Mouse (Mus musculus) heart, adult 18-20 months (tissue): ENCODE measurements around the gene Maip1. TPM values are rescaled to one million over a fixed set of nuclear protein-coding genes. Genes with fewer than 3 reads are reported as not detected.

Source experiments
- DNase-seq, 2 experiments: peaks; one replicate each; pipeline ENCODE4 v3.0.0; 2021 to 2022; ENCODE audit warnings: mixed read lengths in 1 of 2
- total RNA-seq, 2 experiments: library from RNA; stranded (reverse); gene quantifications; 2 replicates each; pipeline ENCODE4 v1.2.3; 2021

Gene Maip1
- total RNA-seq, 2 experiments from 2014 or later: 10.3 to 11.3 TPM

GRCm38 (mm10) chr1:57428368-57429308 lies 22.5 kb downstream of the Maip1 start:
- peak; percentile 86 to 98 for DNase-seq

GRCm38 (mm10) chr1:57429786-57430483 lies 23.8 kb downstream of the Maip1 start:
- DNase-seq: peak; percentile 53 to 66

GRCm38 (mm10) chr1:57433141-57433540 lies 27.0 kb downstream of the Maip1 start:
- DNase-seq: peak in 1 of 2 experiments; percentile 43

GRCm38 (mm10) chr1:57436408-57436807 lies 30.3 kb downstream of the Maip1 start:
- DNase-seq: peak; percentile 76 to 82

DNA sequence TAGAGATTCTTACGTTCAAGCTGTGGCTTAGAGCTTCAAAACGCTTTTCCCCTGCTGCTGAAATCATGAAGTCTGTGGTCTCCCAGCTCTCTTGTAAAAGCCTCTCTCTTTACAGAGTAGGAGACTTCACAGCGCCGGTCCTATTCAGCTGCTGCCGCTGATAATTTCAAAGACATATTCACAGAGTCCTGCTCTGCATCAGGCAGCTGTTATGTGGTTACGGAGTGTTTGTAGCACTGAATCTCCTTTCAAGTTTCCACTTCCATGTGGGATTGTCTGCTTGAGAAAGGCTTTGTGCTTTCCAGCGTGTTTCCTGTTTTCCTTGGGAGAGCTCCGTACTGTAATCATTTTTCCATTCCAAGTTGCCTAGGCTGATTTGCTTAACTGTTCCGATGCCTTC lies 30.8 kb downstream of the Maip1 start:
- peak; percentile 52 to 68 for DNase-seq

- peak in 1 of 2 experiments; percentile 35 for DNase-seq
Measured at GRCm38 (mm10) chr1:57439026-57439425, 32.9 kb downstream of the Maip1 start.

DNA sequence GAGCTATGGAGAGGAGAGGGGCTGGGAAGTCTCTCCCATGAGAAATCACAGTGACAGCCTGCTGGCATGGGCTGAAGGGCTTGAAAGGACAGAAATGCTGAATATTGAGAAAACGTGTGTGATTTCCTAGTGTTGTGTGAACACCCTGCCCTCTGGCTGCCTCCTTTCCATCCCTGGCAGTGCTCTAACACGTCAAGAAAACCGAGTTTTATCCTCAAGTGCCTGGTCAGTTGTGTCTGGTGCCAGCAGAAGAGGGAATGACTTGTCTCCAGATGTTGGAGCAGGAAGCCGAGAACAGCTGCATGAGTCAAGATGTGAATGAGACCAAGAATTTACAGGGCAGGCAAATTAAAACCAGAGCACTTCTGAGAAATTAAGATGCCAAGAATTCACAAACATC lies 34.6 kb downstream of the Maip1 start:
- peak; percentile 31 to 54 for DNase-seq

DNA sequence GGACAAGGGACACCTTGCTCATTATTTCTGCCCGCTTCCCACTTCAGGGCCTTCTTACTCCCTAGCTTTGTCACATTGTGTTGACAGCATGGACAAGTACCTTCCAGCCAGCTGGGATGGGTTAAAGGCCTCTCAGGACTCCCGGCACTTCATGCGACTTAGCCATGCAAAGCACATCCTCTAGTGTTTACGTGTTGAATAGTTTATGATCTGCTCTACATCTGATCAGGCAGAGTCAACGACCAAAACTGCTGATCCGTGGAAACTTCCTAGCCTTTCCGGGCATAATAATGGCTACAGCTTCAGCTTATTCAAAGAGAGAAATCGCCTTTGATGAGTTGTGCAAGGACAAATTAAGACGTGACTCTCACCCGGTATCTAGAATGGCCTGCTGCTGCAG lies 39.6 kb downstream of the Maip1 start:
- DNase-seq: no peak

- no peak for DNase-seq
Measured at GRCm38 (mm10) chr1:57450241-57450640, 44.1 kb downstream of the Maip1 start.

DNA sequence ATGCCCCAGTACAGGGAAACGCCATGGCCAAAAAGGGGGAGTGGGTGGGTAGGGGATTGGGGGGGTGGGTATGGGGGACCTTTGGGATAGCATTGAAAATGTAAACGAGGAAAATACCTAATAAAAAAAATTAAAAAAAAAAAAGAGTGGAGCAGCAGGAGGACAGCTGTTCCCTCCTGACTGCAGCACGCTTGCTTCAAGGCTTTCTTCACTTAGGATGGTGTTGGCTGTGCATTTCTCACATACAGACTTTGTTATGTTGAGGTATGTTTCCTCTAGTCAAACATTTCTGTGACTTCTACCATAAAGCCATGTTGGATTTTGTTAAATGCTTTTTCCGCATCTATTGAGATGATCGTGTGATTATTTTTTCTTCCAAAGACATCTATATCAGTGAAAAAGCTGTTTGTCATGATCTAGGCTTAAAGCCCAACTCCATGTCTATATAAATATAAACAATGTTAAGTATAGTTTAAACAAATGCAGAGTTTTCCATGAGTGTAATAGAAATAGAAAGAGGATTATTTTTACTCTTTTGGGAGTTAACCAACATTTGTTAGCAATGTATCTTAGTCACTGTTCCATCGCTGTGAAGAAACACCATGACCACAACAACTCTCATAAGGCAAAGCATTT lies 54.3 kb downstream of the Maip1 start:
- no peak for DNase-seq

Other genes with a start within 250 kb of the Maip1 start
- gene 1700066M21Rik, start 28.7 kb upstream of the Maip1 start, total RNA-seq: 1 to 10 TPM; 2.8 to 3.2 TPM
- 1 to 10 TPM; 5.1 to 5.8 TPM for gene Tyw5, start 773 bp downstream of the Maip1 start, total RNA-seq